Mouse (Mus musculus) bone marrow, adult 2 months (tissue): ENCODE measurements around the gene Traf2.

ENCODE experiments used
- CTCF ChIP-seq: fragments of 200-500 bp; IDR thresholded peaks from 2 replicates; pipeline ENCODE4 v1.5.1; 2011; ENCODE audit warnings: low read length, control low read depth; ENCODE audit not compliant: control insufficient read depth, insufficient read depth
- POLR2A ChIP-seq: fragments of 200-500 bp; IDR thresholded peaks from 2 replicates; pipeline ENCODE4 v1.6.1; 2011; ENCODE audit warnings: low read depth, mild to moderate bottlenecking, control low read depth, low read length, borderline replicate concordance; ENCODE audit not compliant: control insufficient read depth

DNA sequence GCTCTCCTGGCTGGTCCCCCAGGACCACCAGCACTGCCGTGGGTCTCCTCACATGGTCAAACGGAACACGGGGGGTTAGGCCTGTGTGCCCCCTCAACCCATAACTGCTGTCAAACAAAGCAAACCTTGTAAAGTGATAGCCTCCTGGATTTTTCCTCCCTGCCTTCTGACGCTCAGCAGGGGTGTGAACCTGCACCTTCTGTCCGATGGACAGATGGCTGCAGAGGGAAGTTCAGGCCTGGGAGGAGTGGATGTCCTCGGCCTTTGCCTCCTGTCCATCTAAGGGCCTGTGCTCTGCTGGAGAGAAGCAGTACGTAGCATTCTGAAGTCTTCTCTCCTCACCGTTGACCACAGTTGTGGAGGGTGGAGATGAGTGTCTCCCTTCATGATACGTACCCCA lies 15.2 kb upstream of the Traf2 start:
- no peak for TF ChIP-seq CTCF
- no peak for TF ChIP-seq POLR2A
